Mouse (Mus musculus): ENCODE data around the gene Fnd3c2. TPM values are rescaled to one million over a fixed set of nuclear protein-coding genes. Genes with fewer than 3 reads are reported as not detected.

Gene Fnd3c2
- not detected in 2 replicates for polyA plus RNA-seq (2021; fragmentation: Nextera tagmentation)
- long read RNA-seq, experiment 1 = 0 reads
- long read RNA-seq, experiment 2 = 0 reads

GRCm38 (mm10) chrX:106255276-106255675 is at the start of gene Fnd3c2:
Gene Fnd3c2 (minus strand): TSS chrX:106255376.

GRCm38 (mm10) chrX:106221058-106221457 is 34.1 kb downstream of the Fnd3c2 start, which contains the start of gene Taf9b:
Gene Taf9b (minus strand): TSS chrX:106221158.

GRCm38 (mm10) chrX:106186713-106187649 is 68.2 kb downstream of the Fnd3c2 start, which contains the start of gene Pgk1:
Gene Pgk1 (plus strand): TSS chrX:106187100.

Other genes starting within 250 kb of the Fnd3c2 start
- gene Magt1, start 243.5 kb downstream of the Fnd3c2 start, polyA plus RNA-seq (2021; fragmentation: Nextera tagmentation) = 8.3 and 10.5 TPM in 2 replicates
- gene Cox7b, start 239.7 kb downstream of the Fnd3c2 start, polyA plus RNA-seq (2021; fragmentation: Nextera tagmentation) = 808 and 954 TPM in 2 replicates
- gene Atp7a, start 228.1 kb downstream of the Fnd3c2 start, polyA plus RNA-seq (2021; fragmentation: Nextera tagmentation) = 1.6 and 3.0 TPM in 2 replicates
- 0.79 and 1.1 TPM in 2 replicates for gene Tlr13, start 112.2 kb downstream of the Fnd3c2 start, polyA plus RNA-seq (2021; fragmentation: Nextera tagmentation)
- 512 and 524 TPM in 2 replicates for gene Pgk1, start 68.3 kb downstream of the Fnd3c2 start, polyA plus RNA-seq (2021; fragmentation: Nextera tagmentation)
- 28.5 and 32.7 TPM in 2 replicates for gene Taf9b, start 34.2 kb downstream of the Fnd3c2 start, polyA plus RNA-seq (2021; fragmentation: Nextera tagmentation)
- not detected in 2 replicates for gene Fndc3c1, start 230.0 kb upstream of the Fnd3c2 start, polyA plus RNA-seq (2021; fragmentation: Nextera tagmentation)

Data from layer of hippocampus, adult 6 months (tissue).